Mouse (Mus musculus) spleen, adult 2 months (tissue): ENCODE results near the gene Ms4a6c.

Experiments used
- CTCF ChIP-seq: fragments of 200-500 bp; IDR thresholded peaks from 2 replicates; pipeline ENCODE4 v1.5.1; 2011; ENCODE audit warnings: mild to moderate bottlenecking, inconsistent platforms; ENCODE audit not compliant: insufficient read depth, insufficient read length, insufficient replicate concordance; ENCODE audit errors: extremely low read depth
- POLR2A ChIP-seq: fragments of 200-500 bp; IDR thresholded peaks from 2 replicates; pipeline ENCODE4 v1.6.1; 2011; ENCODE audit warnings: low read depth, low read length, inconsistent platforms

- TF ChIP-seq CTCF (no peak), POLR2A (no peak)
Observed at GRCm38 (mm10) chr19:11500796-11501195, 31.6 kb downstream of the Ms4a6c start.
